Mouse (Mus musculus): ENCODE results near the gene Herc3.

- TF ChIP-seq CTCF (IDR thresholded peaks at IDR 0.05; ENCODE audit: control insufficient read depth, insufficient read depth, insufficient read length) (no peak), USF1 (IDR thresholded peaks at IDR 0.05; ENCODE audit: low read depth) (no peak), CEBPB (IDR thresholded peaks at IDR 0.05; ENCODE audit: low read depth) (no peak), MAX (IDR thresholded peaks at IDR 0.05) (no peak), MYOD1 (IDR thresholded peaks at IDR 0.05; ENCODE audit: control insufficient read depth, insufficient read length, low read depth) (no peak), MYOG (IDR thresholded peaks at IDR 0.05; ENCODE audit: control insufficient read depth, extremely low read depth, insufficient read length) (no peak), FOSL1 (IDR thresholded peaks at IDR 0.05; ENCODE audit: insufficient read depth, low read length, poor library complexity, severe bottlenecking) (no peak)
Measured at GRCm38 (mm10) chr6:58900536-58900935, 69.3 kb downstream of the Herc3 start.

Measured in C2C12 (cell line).